Mouse (Mus musculus) lung, adult 2 months (tissue): ENCODE data around the gene Apoe.

ENCODE experiments used
- CTCF ChIP-seq: fragments of 200-500 bp; IDR thresholded peaks from 2 replicates; pipeline ENCODE4 v1.5.1; 2011; ENCODE audit warnings: mild to moderate bottlenecking, low read length, control low read depth; ENCODE audit not compliant: insufficient read depth
- POLR2A ChIP-seq: fragments of 200-500 bp; IDR thresholded peaks from 2 replicates; pipeline ENCODE4 v1.6.1; 2011; ENCODE audit warnings: low read depth, mild to moderate bottlenecking, control low read depth, low read length, borderline replicate concordance; ENCODE audit errors: extremely low read depth

- TF ChIP-seq CTCF (no peak), POLR2A (no peak)
Measured at GRCm38 (mm10) chr7:19710650-19711049, 11.7 kb upstream of the Apoe start.
